Mouse (Mus musculus) liver, postnatal 0 days (tissue): ENCODE measurements around the gene Slc29a1. TPM values are rescaled to one million over a fixed set of nuclear protein-coding genes. Genes with fewer than 3 reads are reported as not detected.

Experiments
- ATAC-seq: fragments of 200-750 bp; cut with Nextera tagmentation; 2 replicates; pipeline ENCODE4 v1.8.0; 2017; ENCODE audit warnings: mild to moderate bottlenecking, moderate library complexity
- DNase-seq: peaks from one replicate; pipeline ENCODE4 v3.0.0-alpha.2; 2016
- H3K27ac ChIP-seq: fragments of 300-500 bp; sonication (generic); 2 replicates; pipeline ENCODE4 v1.5.1; 2014; ENCODE audit warnings: antibody characterized with exemption, moderate library complexity, mild to moderate bottlenecking, low read depth
- H3K27me3 ChIP-seq: fragments of 300-500 bp; sonication (generic); 2 replicates; pipeline ENCODE4 v1.6.1; 2014; ENCODE audit warnings: low read length, control low read depth, mixed read lengths; ENCODE audit not compliant: insufficient read depth
- H3K36me3 ChIP-seq: fragments of 300-500 bp; sonication (generic); replicated peaks from 2 replicates; pipeline ENCODE4 v1.6.1; 2014; ENCODE audit warnings: mild to moderate bottlenecking, control low read depth, low read length, moderate library complexity, mixed read lengths; ENCODE audit not compliant: insufficient read depth
- H3K4me1 ChIP-seq: fragments of 300-500 bp; sonication (generic); 2 replicates; pipeline ENCODE4 v1.6.1; 2014; ENCODE audit warnings: antibody characterized with exemption, mild to moderate bottlenecking, control low read depth; ENCODE audit not compliant: insufficient read depth
- H3K4me2 ChIP-seq: fragments of 300-500 bp; sonication (generic); 2 replicates; pipeline ENCODE4 v1.6.1; 2014; ENCODE audit warnings: low read depth, mild to moderate bottlenecking, low read length, moderate library complexity, mixed read lengths
- H3K4me3 ChIP-seq: fragments of 300-500 bp; sonication (generic); 2 replicates; pipeline ENCODE4 v1.5.1; 2014; ENCODE audit warnings: low read depth, low read length
- H3K9ac ChIP-seq: fragments of 300-500 bp; sonication (generic); replicated peaks from 2 replicates; pipeline ENCODE4 v1.6.1; 2014; ENCODE audit warnings: mild to moderate bottlenecking, moderate library complexity
- H3K9me3 ChIP-seq: fragments of 300-500 bp; sonication (generic); 2 replicates; pipeline ENCODE4 v1.6.1; 2016; ENCODE audit warnings: mild to moderate bottlenecking, control low read depth, low read length, mixed read lengths
- CTCF ChIP-seq: sonication (generic); IDR thresholded peaks from 2 replicates; pipeline ENCODE4 v1.5.1; 2016; ENCODE audit warnings: antibody characterized with exemption, low read depth
- EP300 ChIP-seq: IDR thresholded peaks from 2 replicates; pipeline ENCODE4 v1.6.1; 2016; ENCODE audit warnings: antibody characterized with exemption, low read depth, mild to moderate bottlenecking
- WGBS: fragments of 180-500 bp; shearing (Covaris S2); extraction: QIAGEN DNeasy Blood & Tissue Kit; methylation state at CpG from one replicate; pipeline ENCODE4 v1.1.7; 2014; ENCODE audit not compliant: insufficient replicate concordance; 5-methylcytosine and 5-hydroxymethylcytosine counted together
- polyA plus RNA-seq: library from polyadenylated mRNA; unstranded; fragments of >200 nt; fragmentation: Nextera tagmentation; extraction: Ambion mirVana; gene quantifications from 2 replicates; pipeline ENCODE4 v1.2.1, GENCODE M21; 2015

Gene Slc29a1
- polyA plus RNA-seq, 1 experiment from 2014 or later = 91.6 TPM

- WGBS = 15% methylated on average over 3 of the region's 3 CpGs
- no peak overlapping the region for H3K4me3 ChIP-seq
- no peaks in the 10 kb centered on the region for H3K9me3 ChIP-seq
- H3K4me2 ChIP-seq = no peak overlapping the region
- no peak overlapping the region for H3K9ac ChIP-seq
- TF ChIP-seq CTCF = no peak
- no peak for TF ChIP-seq EP300
- 0 out of 2 replicates have a peak, but pooled peaks cover 3% of the 10 kb centered on the region for H3K27me3 ChIP-seq
- peak overlapping the region; percentile 89 for H3K27ac ChIP-seq
- no peaks in the 10 kb centered on the region for H3K36me3 ChIP-seq
- peaks cover 68% of the 10 kb centered on the region for H3K4me1 ChIP-seq
- ATAC-seq (peak; percentile 16; the same call in 1 of the 2 replicates), DNase-seq (peak; percentile 63)
These were observed 1.6 kb downstream of the Slc29a1 start for GRCm38 (mm10) chr17:45597787-45598186.

- 0 out of 2 replicates have a peak, but pooled peaks cover 3% of the 10 kb centered on the region for H3K27me3 ChIP-seq
- H3K4me1 ChIP-seq = peaks cover 78% of the 10 kb centered on the region
- TF ChIP-seq EP300 = no peak
- peak; percentile 82 for TF ChIP-seq CTCF
- DNase-seq (peak; percentile 84), ATAC-seq (peak; percentile 49)
- 48% methylated on average over 11 of the region's 11 CpGs for WGBS
- peak overlapping the region; percentile 96 for H3K4me2 ChIP-seq
- no peaks in the 10 kb centered on the region for H3K9me3 ChIP-seq
- peak overlapping the region; percentile 41 for H3K9ac ChIP-seq
- peak overlapping the region; percentile 71 for H3K27ac ChIP-seq
- no peak overlapping the region for H3K4me3 ChIP-seq
- H3K36me3 ChIP-seq = no peaks in the 10 kb centered on the region
These were observed 2.6 kb downstream of the Slc29a1 start for GRCm38 (mm10) chr17:45596631-45597396.

- TF ChIP-seq EP300 = no peak
- TF ChIP-seq CTCF = no peak
- no peak for ATAC-seq
- Histone ChIP-seq H3K9me3 (no peaks in the 10 kb centered on the region), H3K4me2 (peak overlapping the region; percentile 96), H3K9ac (peak overlapping the region; percentile 80), H3K4me1 (peaks cover 75% of the 10 kb centered on the region), H3K36me3 (peaks cover 8% of the 10 kb centered on the region), H3K27ac (peak overlapping the region; percentile 77), H3K27me3 (no peaks in the 10 kb centered on the region), H3K4me3 (peak overlapping the region; percentile 75)
- WGBS = 14% methylated on average over 23 of the region's 23 CpGs
- no peak for DNase-seq
These were observed 3.5 kb downstream of the Slc29a1 start for GRCm38 (mm10) chr17:45595736-45596390.

- no peak for TF ChIP-seq EP300
- peak; percentile 7; the same call in 1 of the 2 replicates for TF ChIP-seq CTCF
- Histone ChIP-seq H3K27ac (peak overlapping the region; percentile 77), H3K4me1 (peaks cover 81% of the 10 kb centered on the region), H3K9ac (peak overlapping the region; percentile 80), H3K36me3 (peaks cover 16% of the 10 kb centered on the region), H3K27me3 (no peaks in the 10 kb centered on the region), H3K4me3 (peak overlapping the region; percentile 75), H3K4me2 (peak overlapping the region; percentile 96), H3K9me3 (no peaks in the 10 kb centered on the region)
- ATAC-seq (peak; percentile 44), DNase-seq (peak; percentile 87)
- 3% methylated on average over 56 of the region's 58 CpGs for WGBS
These were observed 4.3 kb downstream of the Slc29a1 start for GRCm38 (mm10) chr17:45594881-45595735.

- no peak for DNase-seq
- peak overlapping the region; percentile 75 for H3K4me3 ChIP-seq
- ATAC-seq = no peak
- WGBS = 33% methylated on average over 8 of the region's 8 CpGs
- peak overlapping the region; percentile 96 for H3K4me2 ChIP-seq
- H3K27ac ChIP-seq = peak overlapping the region; percentile 77; the same call in 1 of the 2 replicates
- TF ChIP-seq CTCF (no peak), EP300 (no peak)
- H3K9ac ChIP-seq = peak overlapping the region; percentile 80
- H3K4me1 ChIP-seq = peaks cover 77% of the 10 kb centered on the region
- peaks cover 25% of the 10 kb centered on the region for H3K36me3 ChIP-seq
- no peaks in the 10 kb centered on the region for H3K9me3 ChIP-seq
- H3K27me3 ChIP-seq = no peaks in the 10 kb centered on the region
These were observed 5.2 kb downstream of the Slc29a1 start for GRCm38 (mm10) chr17:45594195-45594594.

- peak overlapping the region; percentile 75 for H3K4me3 ChIP-seq
- DNase-seq (peak; percentile 75), ATAC-seq (peak; percentile 35)
- peak; percentile 31 for TF ChIP-seq CTCF
- TF ChIP-seq EP300 = peak; percentile 53; the same call in 1 of the 2 replicates
- peak overlapping the region; percentile 80 for H3K9ac ChIP-seq
- H3K27me3 ChIP-seq = no peaks in the 10 kb centered on the region
- no peaks in the 10 kb centered on the region for H3K9me3 ChIP-seq
- peak overlapping the region; percentile 96 for H3K4me2 ChIP-seq
- H3K27ac ChIP-seq = peak overlapping the region; percentile 77
- H3K4me1 ChIP-seq = peaks cover 74% of the 10 kb centered on the region
- peaks cover 32% of the 10 kb centered on the region for H3K36me3 ChIP-seq
- 27% methylated on average over 8 of the region's 8 CpGs for WGBS
These were observed 5.9 kb downstream of the Slc29a1 start for GRCm38 (mm10) chr17:45593479-45593878.
